Mouse (Mus musculus) neural tube, embryonic 13.5 days (tissue): Measurements from ENCODE around the gene Utp6. TPM values are rescaled to one million over a fixed set of nuclear protein-coding genes. Genes with fewer than 3 reads are reported as not detected.
"Not testable (repeated sequence)": the region's sequence is repeated elsewhere in the genome, so short reads cannot be mapped to it uniquely, and the experiment has no call there.

ENCODE experiments used
- ATAC-seq: fragments of 200-750 bp; cut with Nextera tagmentation; 2 replicates; pipeline ENCODE4 v1.8.0; 2017; ENCODE audit warnings: low read depth, mild to moderate bottlenecking, moderate TSS enrichment, moderate library complexity
- H3K27ac ChIP-seq: fragments of 300-500 bp; sonication (generic); replicated peaks from 2 replicates; pipeline ENCODE4 v1.5.1; 2015; ENCODE audit warnings: moderate library complexity, mild to moderate bottlenecking, inconsistent platforms
- H3K27me3 ChIP-seq: fragments of 300-500 bp; sonication (generic); 2 replicates; pipeline ENCODE4 v1.6.1; 2015; ENCODE audit warnings: mild to moderate bottlenecking, inconsistent platforms
- H3K36me3 ChIP-seq: fragments of 300-500 bp; sonication (generic); 2 replicates; pipeline ENCODE4 v1.6.1; 2015; ENCODE audit warnings: mild to moderate bottlenecking, inconsistent platforms
- H3K4me1 ChIP-seq: fragments of 300-500 bp; sonication (generic); replicated peaks from 2 replicates; pipeline ENCODE4 v1.6.1; 2015; ENCODE audit warnings: inconsistent platforms
- H3K4me2 ChIP-seq: fragments of 300-500 bp; sonication (generic); 2 replicates; pipeline ENCODE4 v1.6.1; 2015; ENCODE audit warnings: inconsistent platforms, mild to moderate bottlenecking, moderate library complexity
- H3K4me3 ChIP-seq: fragments of 300-500 bp; sonication (generic); 2 replicates; pipeline ENCODE4 v1.5.1; 2015; ENCODE audit warnings: mild to moderate bottlenecking, inconsistent platforms
- H3K9ac ChIP-seq: fragments of 300-500 bp; sonication (generic); 2 replicates; pipeline ENCODE4 v1.6.1; 2015; ENCODE audit warnings: moderate library complexity, mild to moderate bottlenecking, inconsistent platforms
- H3K9me3 ChIP-seq: fragments of 300-500 bp; sonication (generic); 2 replicates; pipeline ENCODE4 v1.6.1; 2016; ENCODE audit warnings: inconsistent platforms
- WGBS: fragments of 180-500 bp; shearing (Covaris S2); methylation state at CpG from one replicate; pipeline ENCODE4 v1.1.7; 2015; 5-methylcytosine and 5-hydroxymethylcytosine counted together
- polyA plus RNA-seq: library from polyadenylated mRNA; unstranded; fragments of >200 nt; fragmentation: Nextera tagmentation; extraction: Ambion mirVana; gene quantifications from 2 replicates; pipeline ENCODE4 v1.2.1, GENCODE M21; 2015

Utp6 gene
- polyA plus RNA-seq, 1 experiment from 2014 or later: 45.7 TPM

GRCm38 (mm10) chr11:79976645-79977044 lies 14.5 kb upstream of the Utp6 start:
- not testable (repeated sequence) for H3K9me3 ChIP-seq, H3K27ac ChIP-seq, H3K4me2 ChIP-seq, ATAC-seq, H3K9ac ChIP-seq, H3K36me3 ChIP-seq, H3K4me3 ChIP-seq
- H3K4me1 ChIP-seq: peaks cover 15% of the 10 kb centered on the region
- WGBS: 75% methylated on average over 6 of the region's 6 CpGs
- peaks cover 27% of the 10 kb centered on the region for H3K27me3 ChIP-seq

- Histone ChIP-seq H3K36me3 (no peaks in the 10 kb centered on the region), H3K4me2 (no peak overlapping the region), H3K4me3 (no peak overlapping the region), H3K9ac (no peak overlapping the region), H3K9me3 (no peaks in the 10 kb centered on the region), H3K27me3 (peaks cover 27% of the 10 kb centered on the region), H3K4me1 (peaks cover 15% of the 10 kb centered on the region), H3K27ac (no peak overlapping the region)
- no peak for ATAC-seq
- 100% methylated on average over 1 of the region's 1 CpGs for WGBS
Measured at GRCm38 (mm10) chr11:79976222-79976621, 14.0 kb upstream of the Utp6 start.

DNA sequence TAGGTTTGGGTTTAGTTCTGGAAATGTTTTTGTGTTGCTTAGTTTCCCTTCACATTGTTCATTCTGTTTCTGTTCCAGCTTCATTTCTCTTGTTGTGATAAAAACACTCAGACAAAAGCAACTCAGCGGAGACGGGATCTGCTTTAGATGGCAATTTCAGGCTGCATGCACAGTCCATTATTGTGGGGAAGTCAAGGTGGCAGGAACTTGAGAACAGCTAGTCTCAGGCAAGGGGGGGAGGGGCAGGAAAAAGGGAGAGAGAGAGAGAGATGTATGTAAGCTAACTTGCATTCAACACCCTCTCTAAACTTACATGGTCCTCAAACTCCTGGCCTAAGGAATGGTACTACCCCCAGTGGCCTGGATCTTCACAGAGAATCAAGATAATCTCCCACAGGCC lies 13.2 kb upstream of the Utp6 start:
- H3K4me1 ChIP-seq: peaks cover 15% of the 10 kb centered on the region
- WGBS: 62% methylated on average over 2 of the region's 2 CpGs

GRCm38 (mm10) chr11:79973626-79974476 lies 11.7 kb upstream of the Utp6 start:
- Histone ChIP-seq H3K27me3 (peaks cover 27% of the 10 kb centered on the region), H3K4me1 (peaks cover 15% of the 10 kb centered on the region), H3K4me3 (peak overlapping the region; percentile 53), H3K4me2 (peak overlapping the region; percentile 90), H3K27ac (no peak overlapping the region), H3K9me3 (no peaks in the 10 kb centered on the region), H3K36me3 (no peaks in the 10 kb centered on the region), H3K9ac (peak overlapping the region; percentile 75)
- peak; percentile 74 for ATAC-seq
- WGBS: under 1% methylated on average over 41 of the region's 41 CpGs

More for the DNA sequence above, 13.2 kb upstream of the Utp6 start:
- Histone ChIP-seq H3K27ac (no peak overlapping the region), H3K4me2 (no peak overlapping the region), H3K9ac (no peak overlapping the region), H3K9me3 (no peaks in the 10 kb centered on the region), H3K36me3 (no peaks in the 10 kb centered on the region), H3K4me3 (no peak overlapping the region), H3K27me3 (peaks cover 27% of the 10 kb centered on the region)
- no peak for ATAC-seq

DNA sequence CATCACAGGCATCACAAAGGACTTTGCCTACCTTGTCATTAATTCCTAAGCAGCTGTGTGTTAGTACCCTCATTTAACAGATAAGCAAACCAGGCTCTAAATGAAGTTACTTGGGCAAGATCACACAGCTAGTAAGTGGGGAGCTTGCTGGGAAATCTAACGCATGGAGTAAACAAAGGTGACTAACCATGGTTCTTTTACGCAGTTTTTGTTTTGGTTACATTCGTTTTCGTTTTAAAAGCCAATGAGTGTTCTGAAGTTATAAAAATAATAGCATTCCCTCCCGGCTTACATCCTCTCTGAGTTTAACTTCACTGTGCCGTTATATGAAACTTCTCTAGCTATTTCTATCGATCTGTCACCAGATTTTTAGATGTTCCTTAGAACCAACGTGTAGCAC lies 10.9 kb upstream of the Utp6 start:
- 12% methylated on average over 8 of the region's 8 CpGs for WGBS
- peaks cover 27% of the 10 kb centered on the region for H3K27me3 ChIP-seq
- no peaks in the 10 kb centered on the region for H3K36me3 ChIP-seq
- no peaks in the 10 kb centered on the region for H3K9me3 ChIP-seq
- no peak for ATAC-seq
- H3K27ac ChIP-seq: no peak overlapping the region
- peak overlapping the region; percentile 53 for H3K4me3 ChIP-seq
- H3K4me2 ChIP-seq: peak overlapping the region; percentile 90
- H3K4me1 ChIP-seq: peaks cover 15% of the 10 kb centered on the region
- H3K9ac ChIP-seq: no peak overlapping the region

GRCm38 (mm10) chr11:79967752-79968151 lies 5.6 kb upstream of the Utp6 start:
- peaks cover 7% of the 10 kb centered on the region for H3K27me3 ChIP-seq
- no peak overlapping the region for H3K9ac ChIP-seq
- no peak overlapping the region for H3K4me3 ChIP-seq
- H3K4me1 ChIP-seq: peaks cover 5% of the 10 kb centered on the region
- H3K27ac ChIP-seq: no peak overlapping the region
- ATAC-seq: no peak
- no peaks in the 10 kb centered on the region for H3K9me3 ChIP-seq
- 83% methylated on average over 10 of the region's 10 CpGs for WGBS
- H3K36me3 ChIP-seq: no peaks in the 10 kb centered on the region
- H3K4me2 ChIP-seq: no peak overlapping the region

- WGBS: 42% methylated on average over 8 of the region's 8 CpGs
- H3K4me2 ChIP-seq: no peak overlapping the region
- peaks cover 14% of the 10 kb centered on the region for H3K4me1 ChIP-seq
- ATAC-seq: no peak
- H3K4me3 ChIP-seq: no peak overlapping the region
- peaks cover 5% of the 10 kb centered on the region; the same call in 1 of the 2 replicates for H3K27me3 ChIP-seq
- H3K36me3 ChIP-seq: no peaks in the 10 kb centered on the region
- no peak overlapping the region for H3K27ac ChIP-seq
- no peak overlapping the region for H3K9ac ChIP-seq
- no peaks in the 10 kb centered on the region for H3K9me3 ChIP-seq
Measured at GRCm38 (mm10) chr11:79965896-79966295, 3.7 kb upstream of the Utp6 start.

- no peak for ATAC-seq
- H3K4me3 ChIP-seq: peak overlapping the region; percentile 78; the same call in 1 of the 2 replicates
- H3K27ac ChIP-seq: no peak overlapping the region
- no peaks in the 10 kb centered on the region for H3K9me3 ChIP-seq
- peaks cover 5% of the 10 kb centered on the region; the same call in 1 of the 2 replicates for H3K27me3 ChIP-seq
- H3K9ac ChIP-seq: no peak overlapping the region
- H3K36me3 ChIP-seq: peaks cover 19% of the 10 kb centered on the region
- 60% methylated on average over 8 of the region's 8 CpGs for WGBS
- peak overlapping the region; percentile 73 for H3K4me2 ChIP-seq
- peaks cover 17% of the 10 kb centered on the region for H3K4me1 ChIP-seq
Measured at GRCm38 (mm10) chr11:79963212-79963974, 1.2 kb upstream of the Utp6 start.

GRCm38 (mm10) chr11:79962877-79963183 lies 640 bp upstream of the Utp6 start:
- Histone ChIP-seq H3K9ac (peak overlapping the region; percentile 66), H3K4me1 (peaks cover 17% of the 10 kb centered on the region), H3K27me3 (peaks cover 5% of the 10 kb centered on the region; the same call in 1 of the 2 replicates), H3K36me3 (peaks cover 24% of the 10 kb centered on the region), H3K27ac (no peak overlapping the region), H3K9me3 (no peaks in the 10 kb centered on the region), H3K4me2 (peak overlapping the region; percentile 73), H3K4me3 (peak overlapping the region; percentile 78)
- 4% methylated on average over 9 of the region's 9 CpGs for WGBS
- 0 out of 2 replicates have a peak, but pooled peaks have one; percentile 26 for ATAC-seq

GRCm38 (mm10) chr11:79961346-79962124 lies 655 bp downstream of the Utp6 start:
- peaks cover 5% of the 10 kb centered on the region; the same call in 1 of the 2 replicates for H3K27me3 ChIP-seq
- peak overlapping the region; percentile 64; the same call in 1 of the 2 replicates for H3K27ac ChIP-seq
- peaks cover 17% of the 10 kb centered on the region for H3K4me1 ChIP-seq
- H3K9me3 ChIP-seq: no peaks in the 10 kb centered on the region
- WGBS: 7% methylated on average over 27 of the region's 27 CpGs
- peak overlapping the region; percentile 73 for H3K4me2 ChIP-seq
- peaks cover 37% of the 10 kb centered on the region for H3K36me3 ChIP-seq
- peak overlapping the region; percentile 78 for H3K4me3 ChIP-seq
- peak; percentile 48 for ATAC-seq
- H3K9ac ChIP-seq: peak overlapping the region; percentile 69

DNA sequence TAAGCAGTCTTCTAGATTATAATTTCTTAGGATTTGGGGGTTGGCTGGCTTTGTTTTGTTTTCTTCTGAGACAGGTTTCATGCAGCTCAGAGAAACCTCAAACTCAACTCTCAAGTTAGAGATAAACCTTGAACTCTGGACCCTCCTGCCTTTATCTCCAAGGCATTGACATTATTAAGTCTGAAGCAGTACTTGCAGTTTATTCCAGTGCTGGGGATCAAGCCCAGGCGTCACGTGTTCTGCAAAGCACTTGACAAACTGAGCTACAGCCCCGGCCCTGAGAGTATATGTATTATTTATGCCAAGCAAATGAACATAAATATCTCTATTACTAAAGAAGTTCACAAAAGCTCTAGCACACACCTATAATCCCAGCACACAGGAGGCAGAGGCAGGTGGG lies 14.9 kb downstream of the Utp6 start:
- Histone ChIP-seq H3K36me3 (peaks cover 87% of the 10 kb centered on the region), H3K4me3 (no peak overlapping the region), H3K9ac (no peak overlapping the region), H3K27me3 (no peaks in the 10 kb centered on the region), H3K4me1 (no peaks in the 10 kb centered on the region), H3K27ac (no peak overlapping the region), H3K9me3 (no peaks in the 10 kb centered on the region), H3K4me2 (no peak overlapping the region)
- ATAC-seq: no peak
- WGBS: 95% methylated on average over 3 of the region's 3 CpGs
